Mouse (Mus musculus) lung, adult 2 months (tissue): ENCODE measurements around the gene Fam234b. TPM values are rescaled to one million over a fixed set of nuclear protein-coding genes. Genes with fewer than 3 reads are reported as not detected.

ENCODE experiments used
- DNase-seq: peaks from one replicate; pipeline ENCODE4 v3.0.0; 2022
- H3K4me1 ChIP-seq: fragments of 200-500 bp; 2 replicates; pipeline ENCODE4 v1.6.1; 2011; ENCODE audit warnings: low read length; ENCODE audit not compliant: control insufficient read depth, insufficient read depth
- H3K4me3 ChIP-seq: fragments of 200-500 bp; replicated peaks from 2 replicates; pipeline ENCODE3; 2011; ENCODE audit warnings: low read depth, mild to moderate bottlenecking, control low read depth, low read length; ENCODE audit errors: extremely low read depth
- CTCF ChIP-seq: fragments of 200-500 bp; IDR thresholded peaks from 2 replicates; pipeline ENCODE4 v1.5.1; 2011; ENCODE audit warnings: mild to moderate bottlenecking, low read length, control low read depth; ENCODE audit not compliant: insufficient read depth
- POLR2A ChIP-seq: fragments of 200-500 bp; IDR thresholded peaks from 2 replicates; pipeline ENCODE4 v1.6.1; 2011; ENCODE audit warnings: low read depth, mild to moderate bottlenecking, control low read depth, low read length, borderline replicate concordance; ENCODE audit errors: extremely low read depth
- WGBS: fragments of 180-500 bp; shearing (Covaris S2); methylation state at CpG from one replicate; pipeline ENCODE4 v1.1.7; 2018; 5-methylcytosine and 5-hydroxymethylcytosine counted together
- polyA plus RNA-seq: library from polyadenylated mRNA; depleted of rRNA; stranded (reverse); fragments of >200 nt; gene quantifications from 2 replicates; pipeline ENCODE4 v1.2.3, GENCODE M21; 2012

The Fam234b gene
- polyA plus RNA-seq, 1 experiment = 9.2 TPM

- Histone ChIP-seq H3K4me1 (peaks cover 25% of the 10 kb centered on the region), H3K4me3 (no peak within 1 kb of the TSS)
- DNase-seq = no peak
- TF ChIP-seq POLR2A (no peak), CTCF (no peak)
- 88% methylated on average over 7 of the region's 7 CpGs for WGBS
Measured at GRCm38 (mm10) chr6:135254153-135254552, 56.4 kb downstream of the Fam234b start, which contains the start of gene Gsg1. Gsg1 (minus strand) TSS chr6:135254351.

DNA sequence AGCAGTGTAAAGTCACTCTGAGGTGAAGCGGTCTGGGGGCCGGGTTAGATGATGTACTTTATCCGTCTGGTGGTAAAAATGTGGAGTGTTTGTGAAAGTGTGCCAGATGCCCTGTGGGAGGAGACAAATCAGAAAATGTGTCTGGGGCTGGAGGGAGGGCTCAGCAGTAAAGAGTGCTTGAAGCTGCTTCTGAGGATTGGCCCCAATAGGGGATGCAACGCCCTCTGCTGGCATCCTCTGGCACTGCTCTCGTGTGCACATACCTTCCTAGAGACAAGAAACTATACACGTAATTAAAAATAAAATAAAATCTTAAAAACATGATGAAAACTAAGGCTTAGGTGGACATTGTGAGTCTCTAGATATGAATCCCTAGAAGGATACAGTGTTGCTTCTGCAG lies 62.7 kb downstream of the Fam234b start:
- DNase-seq = no peak
- Histone ChIP-seq H3K4me1 (no peaks in the 10 kb centered on the region), H3K4me3 (no peak overlapping the region)
- WGBS = 94% methylated on average over 6 of the region's 6 CpGs
- TF ChIP-seq POLR2A (no peak), CTCF (no peak)

DNA sequence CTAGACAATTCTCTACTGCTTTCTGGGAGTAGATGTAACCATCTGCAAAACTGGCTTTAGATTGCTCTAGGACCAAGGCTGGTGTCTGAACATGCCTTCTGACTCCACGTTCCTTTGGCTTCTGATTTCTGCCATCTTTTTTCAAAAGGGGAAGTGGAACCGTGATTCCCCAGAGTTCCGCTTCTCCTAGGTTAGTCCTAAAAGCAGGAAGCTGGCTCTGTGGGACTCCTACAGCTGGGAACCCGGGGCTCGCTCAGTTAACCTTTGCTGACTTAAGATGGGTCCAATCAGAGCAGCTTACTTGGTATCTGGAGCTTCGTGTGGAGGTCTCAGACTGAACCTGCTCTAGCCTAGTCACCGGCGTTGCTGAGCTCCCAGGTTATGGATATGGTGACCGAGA lies 63.3 kb downstream of the Fam234b start:
- DNase-seq = no peak
- no peaks in the 10 kb centered on the region for H3K4me1 ChIP-seq
- 86% methylated on average over 9 of the region's 9 CpGs for WGBS
- H3K4me3 ChIP-seq = no peak overlapping the region
- TF ChIP-seq CTCF (no peak), POLR2A (no peak)

DNA sequence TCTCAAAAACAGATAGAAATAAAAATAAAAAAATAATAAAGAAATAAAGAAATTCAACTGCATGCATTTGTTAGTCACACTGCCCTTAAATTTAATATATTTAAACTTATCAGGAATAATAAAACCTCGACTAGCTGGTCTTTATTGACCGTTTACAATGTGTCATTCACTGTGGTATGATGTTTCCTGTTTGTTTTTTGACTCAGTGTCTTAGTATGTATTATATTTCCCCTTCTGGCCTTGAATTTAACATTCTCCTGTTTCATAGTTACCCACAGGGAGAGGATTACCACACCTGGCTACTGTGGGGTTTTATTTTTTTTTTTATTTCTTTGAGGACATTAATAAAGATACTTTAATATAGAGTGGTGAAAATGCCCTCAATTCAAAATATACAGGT lies 64.8 kb downstream of the Fam234b start:
- WGBS = 49% methylated on average over 2 of the region's 2 CpGs

DNA sequence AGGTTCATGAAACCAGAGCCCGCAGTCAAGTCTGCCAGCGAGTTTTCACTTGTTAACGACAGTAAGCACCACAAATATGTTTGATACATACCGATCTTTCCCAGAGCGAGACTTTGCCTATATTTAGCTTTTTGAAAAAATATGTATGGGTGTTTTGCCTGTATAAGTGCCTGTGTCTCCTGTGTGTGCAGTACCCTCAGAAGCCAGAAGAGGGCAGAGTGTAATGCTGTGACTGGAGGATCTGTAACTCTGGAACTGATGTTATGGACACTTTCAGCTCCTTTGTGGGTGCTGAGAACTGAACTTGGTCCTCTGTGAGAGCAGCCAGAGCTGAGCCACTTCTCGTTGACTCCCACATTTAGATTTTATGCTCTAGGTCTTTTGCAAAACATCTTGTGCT lies 66.4 kb downstream of the Fam234b start:
- Histone ChIP-seq H3K4me3 (no peak overlapping the region), H3K4me1 (peaks cover 2% of the 10 kb centered on the region; the same call in 1 of the 2 replicates)
- 97% methylated on average over 6 of the region's 6 CpGs for WGBS
- DNase-seq = no peak
- no peak for TF ChIP-seq CTCF
- no peak for TF ChIP-seq POLR2A

More for the DNA sequence above, 64.8 kb downstream of the Fam234b start:
- DNase-seq = no peak
- TF ChIP-seq POLR2A (no peak), CTCF (no peak)
- Histone ChIP-seq H3K4me1 (peaks cover 2% of the 10 kb centered on the region; the same call in 1 of the 2 replicates), H3K4me3 (no peak overlapping the region)

DNA sequence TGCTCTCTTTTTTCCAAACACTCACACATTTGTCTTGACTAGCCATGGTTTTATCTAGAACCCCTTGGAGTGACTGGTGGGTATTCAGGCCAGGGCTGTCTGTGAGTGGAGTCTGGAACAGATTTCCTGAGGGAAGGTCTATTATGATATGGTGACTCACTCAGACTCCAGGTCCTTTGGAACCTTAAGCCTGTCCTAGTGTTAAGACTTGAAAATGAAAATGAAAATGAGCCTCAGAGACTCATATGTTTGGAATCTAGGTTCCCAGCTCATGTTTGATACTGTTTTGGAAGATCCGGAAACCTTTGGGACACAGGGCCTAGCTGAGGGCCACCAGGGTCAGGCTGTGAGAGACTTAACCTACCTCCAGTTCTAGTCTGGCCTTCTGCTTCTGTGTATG lies 68.3 kb downstream of the Fam234b start:
- no peak for DNase-seq
- TF ChIP-seq CTCF (no peak), POLR2A (no peak)
- Histone ChIP-seq H3K4me1 (peaks cover 2% of the 10 kb centered on the region; the same call in 1 of the 2 replicates), H3K4me3 (no peak overlapping the region)
- 58% methylated on average over 1 of the region's 1 CpGs for WGBS

DNA sequence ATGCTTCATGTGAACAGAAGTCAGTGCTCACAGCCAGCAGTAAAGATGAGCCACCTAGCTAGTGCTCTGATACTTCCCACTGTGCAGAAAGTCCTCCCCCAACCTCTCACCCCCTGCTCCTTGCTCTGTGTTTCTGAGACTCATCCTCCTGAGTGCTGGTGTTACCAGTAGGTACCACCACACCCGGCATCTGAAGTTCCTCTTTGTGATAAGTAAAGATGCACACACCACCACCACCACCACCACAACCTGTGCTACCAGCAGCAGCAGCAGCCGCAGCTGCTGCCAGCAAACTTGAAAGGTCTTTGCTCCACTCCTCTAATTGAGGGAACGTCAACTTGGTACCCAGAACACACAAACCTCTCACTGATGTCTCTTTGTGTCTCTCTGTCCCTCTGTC lies 69.4 kb downstream of the Fam234b start:
- 83% methylated on average over 3 of the region's 3 CpGs for WGBS
- H3K4me1 ChIP-seq = peaks cover 2% of the 10 kb centered on the region; the same call in 1 of the 2 replicates
- H3K4me3 ChIP-seq = no peak overlapping the region
- no peak for DNase-seq
- TF ChIP-seq CTCF (no peak), POLR2A (no peak)

DNA sequence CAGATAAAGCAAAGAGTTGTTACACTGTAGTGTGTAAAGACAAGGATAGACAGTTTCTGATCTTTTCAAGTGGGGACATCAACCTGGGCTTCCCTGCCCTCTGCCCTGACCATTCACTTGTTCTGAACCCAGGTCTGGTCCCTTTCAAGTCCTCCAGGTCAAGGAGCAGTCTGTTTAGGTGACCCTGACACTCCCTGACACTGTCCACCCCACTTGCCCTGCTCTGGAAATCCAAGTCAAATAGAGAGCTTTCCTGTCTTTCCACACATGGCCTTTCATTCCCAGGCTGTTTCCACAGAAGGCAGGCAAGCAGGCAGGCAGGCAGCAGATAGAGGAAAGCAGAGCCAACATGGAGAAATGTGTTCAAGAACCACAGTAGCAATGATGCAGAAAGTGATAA lies 70.6 kb downstream of the Fam234b start:
- Histone ChIP-seq H3K4me1 (peaks cover 2% of the 10 kb centered on the region; the same call in 1 of the 2 replicates), H3K4me3 (no peak overlapping the region)
- no peak for TF ChIP-seq CTCF
- no peak for TF ChIP-seq POLR2A
- no peak for DNase-seq

DNA sequence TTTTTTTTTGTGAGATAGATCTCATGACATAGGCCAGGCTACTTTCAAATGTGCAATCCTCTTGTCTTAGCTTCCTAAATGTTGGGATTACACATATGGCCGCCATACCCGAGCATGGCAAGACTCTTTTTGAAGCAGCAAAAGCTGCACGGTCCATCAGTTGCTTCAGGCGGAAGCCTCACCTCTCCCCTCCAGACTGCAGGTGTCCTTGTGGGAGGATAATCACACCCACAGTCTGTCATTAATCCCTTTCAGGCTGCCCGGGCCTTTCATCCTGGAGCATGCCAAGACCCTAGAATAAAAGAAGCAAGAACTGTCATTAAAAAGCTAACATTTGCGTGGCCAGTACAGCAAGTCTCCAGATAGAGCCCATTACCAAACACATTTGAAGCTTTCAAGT lies 71.8 kb downstream of the Fam234b start:
- TF ChIP-seq POLR2A (no peak), CTCF (no peak)
- WGBS = 76% methylated on average over 6 of the region's 6 CpGs

DNA sequence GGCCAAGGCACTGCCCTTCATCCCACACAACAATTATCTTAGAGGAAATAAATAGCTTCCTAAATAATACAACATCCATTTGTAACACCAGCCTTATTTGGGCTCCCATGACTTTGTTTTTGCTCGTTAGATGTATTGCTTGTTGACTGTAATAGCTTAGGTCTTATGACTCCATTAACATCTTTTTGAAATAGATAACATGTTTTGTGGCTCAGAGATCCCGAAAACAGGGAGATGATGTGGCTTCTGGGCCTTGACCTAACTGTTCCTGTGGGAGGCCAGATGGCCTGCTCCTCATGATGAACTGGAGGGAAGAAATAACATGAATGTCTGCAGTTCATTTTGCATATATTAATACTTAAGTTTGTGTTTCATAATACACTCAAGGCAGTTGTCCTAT lies 74.0 kb downstream of the Fam234b start:
- TF ChIP-seq CTCF = no peak
- no peak for TF ChIP-seq POLR2A
- 66% methylated on average over 2 of the region's 2 CpGs for WGBS

More for the DNA sequence above, 71.8 kb downstream of the Fam234b start:
- Histone ChIP-seq H3K4me3 (no peak overlapping the region), H3K4me1 (peaks cover 2% of the 10 kb centered on the region; the same call in 1 of the 2 replicates)
- DNase-seq = no peak

More for the DNA sequence above, 74.0 kb downstream of the Fam234b start:
- DNase-seq = no peak
- no peak overlapping the region for H3K4me3 ChIP-seq
- peaks cover 2% of the 10 kb centered on the region; the same call in 1 of the 2 replicates for H3K4me1 ChIP-seq
